Mouse (Mus musculus) MEL (cell line): Measurements from ENCODE around the gene Meiob. TPM values are rescaled to one million over a fixed set of nuclear protein-coding genes. Genes with fewer than 3 reads are reported as not detected.
A peak's percentile ranks its signal among the peaks of the same experiment; 100 is the strongest.

Experiments
- DNase-seq: peaks from one replicate; pipeline ENCODE4 v3.0.0; 2011; ENCODE audit warnings: low read depth, low spot score
- H3K27ac ChIP-seq: 2 replicates; pipeline ENCODE4 v1.5.1; 2012; ENCODE audit warnings: low read depth, mild to moderate bottlenecking, control low read depth, low read length, moderate library complexity; ENCODE audit not compliant: control insufficient read depth
- H3K27me3 ChIP-seq, 2 experiments: fragments of 150-350 bp in 1 of 2; sonication (generic) in 1 of 2; 2 replicates each; pipeline ENCODE4 v1.6.1; 2012; ENCODE audit warnings: low read length in 2 of 2, mild to moderate bottlenecking in 2 of 2, improper control_type of control experiment in 1 of 2, moderate library complexity in 1 of 2; ENCODE audit not compliant: insufficient read depth in 2 of 2, control insufficient read depth in 1 of 2
- H3K36me3 ChIP-seq, 2 experiments: 2 replicates each; pipeline ENCODE4 v1.6.1; 2012 to 2014; ENCODE audit warnings: low read length in 2 of 2, improper control_type of control experiment in 1 of 2, inconsistent platforms in 1 of 2, mild to moderate bottlenecking in 1 of 2; ENCODE audit not compliant: insufficient read depth in 2 of 2, control insufficient read depth in 1 of 2
- H3K4me1 ChIP-seq, 2 experiments: fragments of 150-350 bp in 1 of 2; sonication (generic) in 1 of 2; 2 replicates each; pipeline ENCODE4 v1.6.1; 2012; ENCODE audit warnings: low read length in 2 of 2, improper control_type of control experiment in 1 of 2, mild to moderate bottlenecking in 1 of 2; ENCODE audit not compliant: insufficient read depth in 2 of 2, control insufficient read depth in 1 of 2
- H3K4me3 ChIP-seq, 2 experiments: fragments of 150-350 bp in 1 of 2; sonication (generic) in 1 of 2; 2 replicates each; pipeline ENCODE4 v1.5.1; 2012; ENCODE audit warnings: low read depth in 2 of 2, low read length in 2 of 2, mild to moderate bottlenecking in 2 of 2, moderate library complexity in 2 of 2, control low read depth in 1 of 2, improper control_type of control experiment in 1 of 2; ENCODE audit not compliant: control insufficient read depth in 1 of 2, insufficient read depth in 1 of 2
- H3K79me2 ChIP-seq: 2 replicates; pipeline ENCODE4 v1.6.1; 2012; ENCODE audit warnings: mild to moderate bottlenecking, low read length, moderate library complexity; ENCODE audit not compliant: control insufficient read depth, poor library complexity, insufficient read depth
- H3K9ac ChIP-seq: 2 replicates; pipeline ENCODE4 v1.6.1; 2012; ENCODE audit warnings: low read depth, mild to moderate bottlenecking, control low read depth, low read length, moderate library complexity; ENCODE audit not compliant: control insufficient read depth, poor library complexity, severe bottlenecking
- H3K9me3 ChIP-seq: fragments of 150-350 bp; sonication (generic); replicated peaks from 2 replicates; pipeline ENCODE4 v1.6.1; 2012; ENCODE audit warnings: mild to moderate bottlenecking, low read length, improper control_type of control experiment, moderate library complexity; ENCODE audit not compliant: insufficient read depth
- CHD2 ChIP-seq: IDR thresholded peaks from 2 replicates; pipeline ENCODE4 v1.6.1; 2011; ENCODE audit warnings: low read length, improper control_type of control experiment
- ELF1 ChIP-seq: IDR thresholded peaks from 2 replicates; pipeline ENCODE4 v1.6.1; 2014; ENCODE audit warnings: low read depth, mild to moderate bottlenecking, inconsistent platforms, low read length, improper control_type of control experiment, moderate library complexity
- EP300 ChIP-seq, 2 experiments: IDR thresholded peaks; 2 replicates each; pipeline ENCODE4 v1.6.1; 2011; ENCODE audit warnings: improper control_type of control experiment in 2 of 2, low read length in 2 of 2, low read depth in 1 of 2, mild to moderate bottlenecking in 1 of 2
- ETS1 ChIP-seq: IDR thresholded peaks from 2 replicates; pipeline ENCODE4 v1.6.1; 2012; ENCODE audit warnings: low read depth, mild to moderate bottlenecking, inconsistent platforms, low read length, improper control_type of control experiment, moderate library complexity
- GATA1 ChIP-seq: IDR thresholded peaks from 2 replicates; pipeline ENCODE4 v1.6.1; 2011; ENCODE audit warnings: low read depth, low read length, improper control_type of control experiment
- HCFC1 ChIP-seq: IDR thresholded peaks from 2 replicates; pipeline ENCODE4 v1.6.1; 2012; ENCODE audit warnings: low read depth, mild to moderate bottlenecking, inconsistent platforms, low read length, improper control_type of control experiment, moderate library complexity
- JUND ChIP-seq: IDR thresholded peaks from 2 replicates; pipeline ENCODE4 v1.6.1; 2011; ENCODE audit warnings: low read depth, mild to moderate bottlenecking, improper control_type of control experiment, low read length
- KAT2A ChIP-seq: conservative IDR thresholded peaks from 2 replicates; pipeline ENCODE4 v1.6.1; 2012; ENCODE audit warnings: low read depth, low read length, improper control_type of control experiment, inconsistent platforms
- MAZ ChIP-seq: IDR thresholded peaks from 2 replicates; pipeline ENCODE4 v1.6.1; 2012; ENCODE audit warnings: low read depth, mild to moderate bottlenecking, inconsistent platforms, low read length, improper control_type of control experiment
- MXI1 ChIP-seq: IDR thresholded peaks from 2 replicates; pipeline ENCODE4 v1.6.1; 2011; ENCODE audit warnings: mild to moderate bottlenecking, low read depth, low read length, improper control_type of control experiment
- MYB ChIP-seq: IDR thresholded peaks from 2 replicates; pipeline ENCODE4 v1.6.1; 2011; ENCODE audit warnings: mild to moderate bottlenecking, low read depth, low read length, improper control_type of control experiment
- MYC ChIP-seq: IDR thresholded peaks from 2 replicates; pipeline ENCODE4 v1.6.1; 2011; ENCODE audit warnings: low read depth, mild to moderate bottlenecking, low read length, improper control_type of control experiment, moderate library complexity
- NRF1 ChIP-seq: IDR thresholded peaks from 2 replicates; pipeline ENCODE4 v1.6.1; 2014; ENCODE audit warnings: low read depth, mild to moderate bottlenecking, inconsistent platforms, low read length, improper control_type of control experiment, moderate library complexity; ENCODE audit not compliant: poor library complexity, insufficient read depth, severe bottlenecking
- POLR2A ChIP-seq, 2 experiments: IDR thresholded peaks; 2 replicates each; pipeline ENCODE4 v1.6.1; 2011 to 2012; ENCODE audit warnings: low read length in 2 of 2, mild to moderate bottlenecking in 2 of 2, control low read depth in 1 of 2, improper control_type of control experiment in 1 of 2, low read depth in 1 of 2, moderate library complexity in 1 of 2; ENCODE audit not compliant: control insufficient read depth in 1 of 2, insufficient read depth in 1 of 2, poor library complexity in 1 of 2
- POLR2AphosphoS2 ChIP-seq: IDR thresholded peaks from 2 replicates; pipeline ENCODE4 v1.6.1; 2011; ENCODE audit warnings: low read length, improper control_type of control experiment
- POLR2AphosphoS5 ChIP-seq: IDR thresholded peaks from 2 replicates; pipeline ENCODE4 v1.6.1; 2012; ENCODE audit warnings: low read depth, borderline replicate concordance, mild to moderate bottlenecking, inconsistent platforms, low read length, moderate library complexity, mixed read lengths
- RCOR1 ChIP-seq: IDR thresholded peaks from 2 replicates; pipeline ENCODE4 v1.6.1; 2012; ENCODE audit warnings: low read depth, mild to moderate bottlenecking, inconsistent platforms, low read length, improper control_type of control experiment
- SIN3A ChIP-seq: IDR thresholded peaks from 2 replicates; pipeline ENCODE4 v1.6.1; 2012; ENCODE audit warnings: low read length, improper control_type of control experiment, inconsistent platforms
- SMC3 ChIP-seq: IDR thresholded peaks from 2 replicates; pipeline ENCODE4 v1.6.1; 2011; ENCODE audit warnings: low read depth, low read length, improper control_type of control experiment
- TAL1 ChIP-seq: IDR thresholded peaks from 2 replicates; pipeline ENCODE4 v1.6.1; 2012; ENCODE audit warnings: mild to moderate bottlenecking, inconsistent platforms, low read length, moderate library complexity, mixed read lengths
- TCF12 ChIP-seq: IDR thresholded peaks from 2 replicates; pipeline ENCODE4 v1.6.1; 2014; ENCODE audit warnings: low read depth, mild to moderate bottlenecking, inconsistent platforms, low read length, improper control_type of control experiment, moderate library complexity
- USF1 ChIP-seq: IDR thresholded peaks from 2 replicates; pipeline ENCODE4 v1.6.1; 2014; ENCODE audit warnings: low read depth, mild to moderate bottlenecking, inconsistent platforms, low read length, improper control_type of control experiment, moderate library complexity
- USF2 ChIP-seq, 2 experiments: IDR thresholded peaks; 2 replicates each; pipeline ENCODE4 v1.6.1; 2011 to 2012; ENCODE audit warnings: improper control_type of control experiment in 2 of 2, low read length in 2 of 2, borderline replicate concordance in 1 of 2, inconsistent platforms in 1 of 2, low read depth in 1 of 2, mild to moderate bottlenecking in 1 of 2; ENCODE audit not compliant: insufficient read depth in 1 of 2
- ZMIZ1 ChIP-seq: IDR thresholded peaks from 2 replicates; pipeline ENCODE4 v1.6.1; 2012; ENCODE audit warnings: low read depth, mild to moderate bottlenecking, inconsistent platforms, low read length, improper control_type of control experiment, moderate library complexity
- ZNF384 ChIP-seq: IDR thresholded peaks from 2 replicates; pipeline ENCODE4 v1.6.1; 2012; ENCODE audit warnings: low read depth, mild to moderate bottlenecking, inconsistent platforms, low read length, improper control_type of control experiment
- polyA plus RNA-seq, 2 experiments: library from polyadenylated mRNA; stranded (reverse) in 1 of 2; unstranded in 1 of 2; fragments of >175 nt in 1 of 2; fragments of >200 nt in 1 of 2; gene quantifications; 2 replicates each; pipeline versions ENCODE4 v1.2.1 to v1.2.4; 2012; ENCODE audit warnings: low replicate concordance in 2 of 2, low read depth in 1 of 2; ENCODE audit not compliant: insufficient read length in 2 of 2, insufficient read depth in 1 of 2, missing spikeins in 1 of 2
- total RNA-seq: library from RNA; depleted of rRNA; stranded (reverse); fragments of 300-350 nt; gene quantifications from 2 replicates; pipeline ENCODE4 v1.2.3, GENCODE M21; 2012

Meiob gene
- total and polyA plus RNA-seq, 3 experiments, result 0.11 to 0.15 TPM; not detected in 1

DNA sequence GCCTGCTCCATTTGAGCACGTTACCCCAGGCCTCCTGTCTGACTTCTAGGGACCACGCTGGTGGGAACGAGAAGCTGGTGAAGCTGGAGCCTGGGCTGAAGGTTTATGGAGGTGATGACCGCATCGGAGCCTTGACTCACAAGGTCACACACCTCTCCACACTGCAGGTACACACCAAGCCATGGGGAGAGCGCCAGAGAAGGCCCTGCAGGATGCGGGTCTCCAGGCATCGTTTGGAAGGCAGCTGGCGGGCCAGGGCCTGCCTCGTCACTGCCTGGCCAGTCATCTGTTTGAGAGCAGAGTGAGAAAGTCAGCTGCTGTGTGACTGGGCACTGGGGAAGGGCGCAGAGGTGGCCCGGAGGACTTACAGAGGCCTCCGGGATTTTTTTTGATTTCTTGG is 52.5 kb downstream of the Meiob start:
- no peaks in the 10 kb centered on the region for H3K9me3 ChIP-seq
- no peaks in the 10 kb centered on the region for H3K79me2 ChIP-seq
- DNase-seq, result no peak
- peaks cover 4 to 16% of the 10 kb centered on the region in 2 experiments for H3K4me1 ChIP-seq
- peaks cover 0 to 12% of the 10 kb centered on the region in 2 experiments; a peak in 2 of 4 replicates for H3K36me3 ChIP-seq
- H3K9ac ChIP-seq, result no peak overlapping the region
- H3K27ac ChIP-seq, result no peak overlapping the region
- H3K4me3 ChIP-seq, result no peak overlapping the region
- H3K27me3 ChIP-seq, result no peaks in the 10 kb centered on the region
- TF ChIP-seq HCFC1 (no peak), ZNF384 (no peak), USF2 (IDR thresholded peaks at IDR 0.05; ENCODE audit: borderline replicate concordance in 1 of 2, insufficient read depth in 1 of 2, low read depth in 1 of 2, low read length in 2 of 2) (no peak), POLR2AphosphoS5 (no peak), CHD2 (no peak)

DNA sequence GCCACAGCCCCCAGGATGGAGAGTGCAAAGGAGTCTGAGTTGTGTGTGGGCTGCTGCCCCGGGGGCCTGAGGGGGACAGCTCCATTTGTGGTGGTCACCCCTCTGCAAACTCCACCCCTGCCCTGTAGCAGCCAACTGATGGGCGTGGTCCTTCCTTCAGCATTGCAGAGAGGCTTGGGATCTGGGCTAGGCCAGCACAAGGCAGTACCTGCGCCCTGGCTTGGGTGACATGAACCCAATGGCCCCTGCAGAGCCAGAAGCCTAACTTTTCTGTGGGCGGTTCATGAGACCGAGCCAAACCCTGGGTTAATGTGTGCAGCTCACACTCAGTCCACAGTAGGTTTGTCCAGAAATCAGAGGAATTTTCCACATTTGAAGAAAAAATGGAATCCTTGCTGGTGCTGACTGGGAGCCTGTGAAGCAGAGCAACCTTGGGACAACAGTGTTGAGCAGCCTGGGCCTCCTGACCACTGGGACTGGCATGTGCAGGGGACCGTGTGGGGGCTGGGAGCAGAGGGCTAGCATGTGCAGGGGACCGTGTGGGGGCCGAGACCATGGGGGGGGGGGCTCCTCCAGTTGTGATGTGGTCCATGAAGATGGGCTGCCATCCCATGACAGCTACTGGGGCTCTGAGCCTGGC is 53.9 kb downstream of the Meiob start:
- H3K36me3 ChIP-seq, result peaks cover 0 to 11% of the 10 kb centered on the region in 2 experiments; a peak in 2 of 4 replicates
- no peak for DNase-seq
- no peaks in the 10 kb centered on the region for H3K9me3 ChIP-seq
- peaks cover 4 to 16% of the 10 kb centered on the region in 2 experiments for H3K4me1 ChIP-seq
- no peak overlapping the region for H3K27ac ChIP-seq
- no peaks in the 10 kb centered on the region for H3K27me3 ChIP-seq
- TF ChIP-seq USF1 (no peak), CHD2 (no peak), TCF12 (no peak), MYB (no peak), HCFC1 (no peak), MAZ (no peak)
- H3K9ac ChIP-seq, result no peak overlapping the region
- no peaks in the 10 kb centered on the region for H3K79me2 ChIP-seq
- H3K4me3 ChIP-seq, result no peak overlapping the region

DNA sequence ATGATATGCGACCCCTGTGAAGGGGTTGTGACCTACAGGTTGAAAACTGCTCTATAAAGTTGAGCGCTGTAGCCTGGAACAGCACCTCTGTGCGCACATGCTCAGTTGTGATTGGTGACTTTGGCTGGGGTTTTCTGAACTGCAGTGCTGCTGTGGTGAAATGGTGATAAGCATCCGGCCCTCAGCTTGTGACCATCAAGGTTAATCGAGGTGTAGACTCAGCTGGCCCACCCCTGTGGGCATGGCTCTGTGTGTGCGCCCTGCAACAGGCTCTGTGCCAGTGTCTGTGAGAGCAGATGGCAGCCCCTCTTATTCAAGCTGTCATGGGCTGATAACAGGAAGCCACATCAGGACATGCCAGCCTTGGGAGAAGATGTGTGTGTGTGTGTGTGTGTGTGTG is 54.9 kb downstream of the Meiob start:
- peaks cover 0 to 11% of the 10 kb centered on the region in 2 experiments; a peak in 2 of 4 replicates for H3K36me3 ChIP-seq
- no peak overlapping the region for H3K9ac ChIP-seq
- peak; percentile 86 for DNase-seq
- H3K9me3 ChIP-seq, result no peaks in the 10 kb centered on the region
- H3K27me3 ChIP-seq, result no peaks in the 10 kb centered on the region
- H3K79me2 ChIP-seq, result no peaks in the 10 kb centered on the region
- peaks cover 4 to 16% of the 10 kb centered on the region in 2 experiments for H3K4me1 ChIP-seq
- H3K4me3 ChIP-seq, result no peak overlapping the region
- H3K27ac ChIP-seq, result no peak overlapping the region
- TF ChIP-seq NRF1, result peak; percentile 56
- no peak for TF ChIP-seq POLR2A (IDR thresholded peaks at IDR 0.05; ENCODE audit: control insufficient read depth in 1 of 2, insufficient read depth in 1 of 2, low read depth in 1 of 2, low read length in 2 of 2, poor library complexity in 1 of 2)
- TF ChIP-seq EP300 (IDR thresholded peaks at IDR 0.05; ENCODE audit: low read depth in 1 of 2, low read length in 2 of 2), result peak; percentile 74 to 93
- 0 out of 2 replicates have a peak, but pooled peaks have one; percentile 23 for TF ChIP-seq POLR2AphosphoS2
- TF ChIP-seq ZMIZ1, result no peak
- peak; percentile 94 for TF ChIP-seq TCF12
- no peak for TF ChIP-seq SMC3
- peak; percentile 90 for TF ChIP-seq TAL1
- no peak for TF ChIP-seq KAT2A
- no peak for TF ChIP-seq MYC
- no peak for TF ChIP-seq JUND
- TF ChIP-seq ETS1, result peak; percentile 91
- no peak for TF ChIP-seq USF2 (IDR thresholded peaks at IDR 0.05; ENCODE audit: borderline replicate concordance in 1 of 2, insufficient read depth in 1 of 2, low read depth in 1 of 2, low read length in 2 of 2)
- TF ChIP-seq GATA1, result peak; percentile 56; the same call in 1 of the 2 replicates
- peak; percentile 75 for TF ChIP-seq SIN3A
- no peak; the same call in 1 of the 2 replicates for TF ChIP-seq RCOR1
- TF ChIP-seq ELF1, result peak; percentile 48; the same call in 1 of the 2 replicates
- TF ChIP-seq MXI1, result peak; percentile 50
